Mouse (Mus musculus) embryonic fibroblast, embryonic 13.5 days (primary cell): ENCODE results near the gene Dock9.

Experiments used
- CTCF ChIP-seq: IDR thresholded peaks from 2 replicates; pipeline ENCODE4 v1.5.1; 2011; ENCODE audit warnings: mild to moderate bottlenecking, control low read depth, low read length, moderate library complexity, borderline replicate concordance; ENCODE audit not compliant: insufficient read depth
- POLR2A ChIP-seq: IDR thresholded peaks from 2 replicates; pipeline ENCODE4 v1.6.1; 2011; ENCODE audit warnings: low read depth, mild to moderate bottlenecking, control low read depth, low read length, moderate library complexity

GRCm38 (mm10) chr14:121492328-121492727 lies 305.3 kb downstream of the Dock9 start:
- TF ChIP-seq POLR2A (no peak), CTCF (no peak)
